Mouse (Mus musculus): ENCODE measurements at regions not wholly inside any gene's neighbourhood (a gene's known extent, or its start where the extent isn't known, plus 50 kb on each side); places are given as distances from the start of the nearest gene placed in this dataset.

DNA sequence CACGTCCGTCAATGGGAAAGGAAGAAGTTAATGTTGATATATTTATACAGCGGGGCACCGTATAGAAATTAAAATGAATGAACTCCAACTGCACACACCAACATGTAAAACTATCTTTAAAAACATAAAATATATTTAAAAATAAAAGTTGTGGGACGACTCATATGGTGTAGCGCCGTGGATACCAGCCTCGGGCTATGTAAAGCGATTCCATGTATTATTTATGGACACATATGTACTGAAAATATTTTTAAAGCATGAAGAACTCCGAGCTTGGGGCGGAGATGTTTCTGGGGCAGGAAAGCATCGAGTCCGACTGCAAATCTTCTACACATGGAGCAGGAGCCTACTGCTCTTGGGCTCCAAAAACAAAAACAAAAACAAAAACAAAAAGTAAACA is 182.4 kb downstream of the Cryba4 start:
- TF ChIP-seq POLR2A (IDR thresholded peaks at IDR 0.05; ENCODE audit: control insufficient read depth in 1 of 2, insufficient read depth in 1 of 2, low read depth in 1 of 2, low read length in 2 of 2, poor library complexity in 1 of 2) (no peak), USF2 (IDR thresholded peaks at IDR 0.05; ENCODE audit: borderline replicate concordance in 1 of 2, insufficient read depth in 1 of 2, low read depth in 1 of 2, low read length in 2 of 2) (no peak), KAT2A (conservative IDR thresholded peaks at IDR 0.05; ENCODE audit: low read depth, low read length) (no peak), CTCF (IDR thresholded peaks at IDR 0.05 in 2 of 3, conservative IDR thresholded peaks at IDR 0.05 in 1 of 3; ENCODE audit: control insufficient read depth in 1 of 3, insufficient read depth in 1 of 3, low read depth in 2 of 3, low read length in 3 of 3, poor library complexity in 1 of 3, severe bottlenecking in 1 of 3) (no peak), TBP (IDR thresholded peaks at IDR 0.05; ENCODE audit: low read depth, low read length) (no peak), BHLHE40 (IDR thresholded peaks at IDR 0.05; ENCODE audit: borderline replicate concordance, low read depth, low read length) (no peak), GATA1 (IDR thresholded peaks at IDR 0.05; ENCODE audit: low read depth, low read length) (no peak), HCFC1 (IDR thresholded peaks at IDR 0.05; ENCODE audit: low read depth, low read length) (no peak), EP300 (IDR thresholded peaks at IDR 0.05; ENCODE audit: low read depth in 1 of 2, low read length in 2 of 2) (no peak), USF1 (IDR thresholded peaks at IDR 0.05; ENCODE audit: low read depth, low read length) (no peak), RCOR1 (IDR thresholded peaks at IDR 0.05; ENCODE audit: low read depth, low read length) (no peak), MAFK (IDR thresholded peaks at IDR 0.05; ENCODE audit: borderline replicate concordance, low read depth, low read length) (no peak)
